Mouse (Mus musculus) heart, embryonic 10.5 days (tissue): Measurements from ENCODE around the gene Zbtb2. TPM values are rescaled to one million over a fixed set of nuclear protein-coding genes. Genes with fewer than 3 reads are reported as not detected.
A peak's percentile ranks its signal among the peaks of the same experiment; 100 is the strongest.
"Not testable (repeated sequence)": the region's sequence is repeated elsewhere in the genome, so short reads cannot be mapped to it uniquely, and the experiment has no call there.

Experiments
- DNase-seq: peaks from one replicate; pipeline ENCODE4 v3.0.0-alpha.2; 2017; ENCODE audit warnings: low spot score
- H3K27ac ChIP-seq: fragments of 300-500 bp; sonication (generic); 2 replicates; pipeline ENCODE4 v1.5.1; 2016; ENCODE audit warnings: mild to moderate bottlenecking
- H3K27me3 ChIP-seq: fragments of 300-500 bp; sonication (generic); 2 replicates; pipeline ENCODE4 v1.6.1; 2016; ENCODE audit warnings: mild to moderate bottlenecking; ENCODE audit not compliant: poor library complexity, insufficient read depth, severe bottlenecking
- H3K36me3 ChIP-seq: fragments of 300-500 bp; sonication (generic); 2 replicates; pipeline ENCODE4 v1.6.1; 2016; ENCODE audit warnings: mild to moderate bottlenecking, moderate library complexity
- H3K4me1 ChIP-seq: fragments of 300-500 bp; sonication (generic); 2 replicates; pipeline ENCODE4 v1.6.1; 2016; ENCODE audit warnings: mild to moderate bottlenecking
- H3K4me3 ChIP-seq: fragments of 300-500 bp; sonication (generic); 2 replicates; pipeline ENCODE4 v1.5.1; 2016; ENCODE audit warnings: mild to moderate bottlenecking, moderate library complexity
- H3K9me3 ChIP-seq: fragments of 300-500 bp; sonication (generic); 2 replicates; pipeline ENCODE4 v1.6.1; 2016; ENCODE audit warnings: mild to moderate bottlenecking, moderate library complexity
- WGBS: fragments of 180-500 bp; shearing (Covaris S2); methylation state at CpG from one replicate; pipeline ENCODE4 v1.1.7; 2016; 5-methylcytosine and 5-hydroxymethylcytosine counted together
- polyA plus RNA-seq: library from polyadenylated mRNA; unstranded; fragments of >200 nt; fragmentation: Nextera tagmentation; extraction: Ambion mirVana; gene quantifications from 2 replicates; pipeline ENCODE4 v1.2.1, GENCODE M21; 2016

Gene Zbtb2
- polyA plus RNA-seq: 14.1 and 15.6 TPM in 2 replicates

GRCm38 (mm10) chr10:4387701-4388383 lies at the start of gene Zbtb2:
Zbtb2 (minus strand) TSS chr10:4388108.
- peak; percentile 82 for DNase-seq
- Histone ChIP-seq H3K9me3 (no peaks in the 10 kb centered on the region), H3K36me3 (peaks cover 5% of the 10 kb centered on the region; the same call in 1 of the 2 replicates), H3K4me1 (peaks cover 52% of the 10 kb centered on the region), H3K27me3 (no peaks in the 10 kb centered on the region), H3K4me3 (peak within 1 kb of the TSS; percentile 96), H3K27ac (peak within 1 kb of the TSS; percentile 100)
- under 1% methylated on average over 76 of the region's 87 CpGs for WGBS

GRCm38 (mm10) chr10:4435416-4435815 lies 47.5 kb upstream of the Zbtb2 start:
- DNase-seq: no peak
- peaks cover 38% of the 10 kb centered on the region for H3K36me3 ChIP-seq

GRCm38 (mm10) chr10:4433871-4434270 lies 46.0 kb upstream of the Zbtb2 start:
- H3K9me3 ChIP-seq, H3K27me3 ChIP-seq, DNase-seq, H3K27ac ChIP-seq, H3K4me3 ChIP-seq: not testable (repeated sequence)
- 87% methylated on average over 2 of the region's 2 CpGs for WGBS
- Histone ChIP-seq H3K36me3 (peaks cover 27% of the 10 kb centered on the region), H3K4me1 (peaks cover 11% of the 10 kb centered on the region; the same call in 1 of the 2 replicates)

More at GRCm38 (mm10) chr10:4435416-4435815, 47.5 kb upstream of the Zbtb2 start:
- 90% methylated on average over 3 of the region's 3 CpGs for WGBS
- Histone ChIP-seq H3K4me1 (peaks cover 9% of the 10 kb centered on the region; the same call in 1 of the 2 replicates), H3K9me3 (no peaks in the 10 kb centered on the region), H3K27me3 (no peaks in the 10 kb centered on the region), H3K27ac (no peak overlapping the region), H3K4me3 (no peak overlapping the region)

GRCm38 (mm10) chr10:4432996-4433755 lies 45.3 kb upstream of the Zbtb2 start:
- Histone ChIP-seq H3K4me3 (peak overlapping the region; percentile 77), H3K27ac (peak overlapping the region; percentile 93), H3K9me3 (no peaks in the 10 kb centered on the region), H3K4me1 (peaks cover 11% of the 10 kb centered on the region; the same call in 1 of the 2 replicates), H3K36me3 (peaks cover 27% of the 10 kb centered on the region), H3K27me3 (no peaks in the 10 kb centered on the region)
- 13% methylated on average over 19 of the region's 19 CpGs for WGBS
- DNase-seq: no peak

GRCm38 (mm10) chr10:4432123-4432931 lies 44.4 kb upstream of the Zbtb2 start, which contains the start of the genes Rmnd1 and Armt1:
Rmnd1 (minus strand) TSS chr10:4432388.
Armt1 (plus strand) TSS chr10:4432467.
- Histone ChIP-seq H3K27ac (peak within 1 kb of the TSS; percentile 93), H3K4me1 (peaks cover 11% of the 10 kb centered on the region; the same call in 1 of the 2 replicates), H3K4me3 (peak within 1 kb of the TSS; percentile 77), H3K27me3 (no peaks in the 10 kb centered on the region), H3K9me3 (no peaks in the 10 kb centered on the region), H3K36me3 (peaks cover 26% of the 10 kb centered on the region)
- WGBS: under 1% methylated on average over 67 of the region's 75 CpGs
- peak; percentile 98 for DNase-seq

- no peak for DNase-seq
- peak overlapping the region; percentile 77 for H3K4me3 ChIP-seq
- H3K9me3 ChIP-seq: no peaks in the 10 kb centered on the region
- H3K4me1 ChIP-seq: peaks cover 11% of the 10 kb centered on the region; the same call in 1 of the 2 replicates
- no peaks in the 10 kb centered on the region for H3K27me3 ChIP-seq
- peaks cover 29% of the 10 kb centered on the region for H3K36me3 ChIP-seq
- 11% methylated on average over 5 of the region's 5 CpGs for WGBS
- peak overlapping the region; percentile 93 for H3K27ac ChIP-seq
Measured at GRCm38 (mm10) chr10:4431746-4432122, 43.8 kb upstream of the Zbtb2 start.

- Histone ChIP-seq H3K27ac (peak overlapping the region; percentile 13; the same call in 1 of the 2 replicates), H3K4me3 (peak overlapping the region; percentile 77; the same call in 1 of the 2 replicates)
Measured at GRCm38 (mm10) chr10:4430826-4431225, 42.9 kb upstream of the Zbtb2 start.

GRCm38 (mm10) chr10:4430399-4430798 lies 42.5 kb upstream of the Zbtb2 start:
- Histone ChIP-seq H3K27me3 (no peaks in the 10 kb centered on the region), H3K27ac (no peak overlapping the region), H3K9me3 (no peaks in the 10 kb centered on the region), H3K4me1 (peaks cover 11% of the 10 kb centered on the region; the same call in 1 of the 2 replicates), H3K36me3 (peaks cover 38% of the 10 kb centered on the region), H3K4me3 (no peak overlapping the region)
- DNase-seq: no peak
- WGBS: 87% methylated on average over 8 of the region's 8 CpGs

More at GRCm38 (mm10) chr10:4430826-4431225, 42.9 kb upstream of the Zbtb2 start:
- Histone ChIP-seq H3K36me3 (peaks cover 36% of the 10 kb centered on the region), H3K27me3 (no peaks in the 10 kb centered on the region), H3K4me1 (peaks cover 11% of the 10 kb centered on the region; the same call in 1 of the 2 replicates), H3K9me3 (no peaks in the 10 kb centered on the region)
- WGBS: 82% methylated on average over 3 of the region's 3 CpGs
- no peak for DNase-seq

- no peaks in the 10 kb centered on the region for H3K9me3 ChIP-seq
- H3K27me3 ChIP-seq: no peaks in the 10 kb centered on the region
- H3K4me1 ChIP-seq: peaks cover under 1% of the 10 kb centered on the region; the same call in 1 of the 2 replicates
- H3K4me3 ChIP-seq: no peak overlapping the region
- no peak overlapping the region for H3K27ac ChIP-seq
- WGBS: 81% methylated on average over 8 of the region's 8 CpGs
- H3K36me3 ChIP-seq: peaks cover 84% of the 10 kb centered on the region
- DNase-seq: no peak
Measured at GRCm38 (mm10) chr10:4425245-4425644, 37.3 kb upstream of the Zbtb2 start.

- Histone ChIP-seq H3K9me3 (no peaks in the 10 kb centered on the region), H3K4me1 (peaks cover 12% of the 10 kb centered on the region), H3K36me3 (peaks cover 82% of the 10 kb centered on the region), H3K27ac (no peak overlapping the region), H3K4me3 (no peak overlapping the region), H3K27me3 (no peaks in the 10 kb centered on the region)
- DNase-seq: no peak
- WGBS: 93% methylated on average over 1 of the region's 1 CpGs
Measured at GRCm38 (mm10) chr10:4407191-4407590, 19.3 kb upstream of the Zbtb2 start.

- Histone ChIP-seq H3K27me3 (no peaks in the 10 kb centered on the region), H3K4me3 (no peak overlapping the region), H3K36me3 (peaks cover 77% of the 10 kb centered on the region), H3K27ac (peak overlapping the region; percentile 62), H3K4me1 (peaks cover 12% of the 10 kb centered on the region), H3K9me3 (no peaks in the 10 kb centered on the region)
- DNase-seq: peak; percentile 86
- 17% methylated on average over 5 of the region's 5 CpGs for WGBS
Measured at GRCm38 (mm10) chr10:4405511-4405910, 17.6 kb upstream of the Zbtb2 start.

GRCm38 (mm10) chr10:4404895-4405491 lies 17.1 kb upstream of the Zbtb2 start:
- Histone ChIP-seq H3K36me3 (peaks cover 76% of the 10 kb centered on the region), H3K4me1 (peaks cover 12% of the 10 kb centered on the region), H3K27ac (peak overlapping the region; percentile 62; the same call in 1 of the 2 replicates), H3K4me3 (no peak overlapping the region), H3K9me3 (no peaks in the 10 kb centered on the region), H3K27me3 (no peaks in the 10 kb centered on the region)
- DNase-seq: no peak
- WGBS: 55% methylated on average over 5 of the region's 5 CpGs
